Mouse (Mus musculus): Measurements from ENCODE around the gene Exoc7.

DNA sequence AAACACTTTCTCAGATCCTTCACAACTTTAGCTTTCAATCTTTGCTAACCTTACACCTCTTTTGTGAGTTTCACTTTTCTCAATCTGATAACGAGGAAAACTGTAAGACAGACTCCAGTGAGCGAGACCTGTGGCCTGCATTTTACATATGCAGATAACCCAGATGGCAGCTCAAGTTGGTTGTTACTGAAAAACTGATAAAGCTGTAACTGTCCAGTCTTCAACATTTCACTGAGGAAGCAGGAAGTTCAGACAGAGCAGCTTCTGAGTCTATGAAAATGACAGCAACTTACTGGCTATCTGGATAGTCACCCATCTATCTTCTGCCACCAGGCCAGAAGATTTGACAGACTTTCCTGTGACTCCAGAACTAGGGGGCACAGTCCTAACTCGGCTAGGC is 2.6 kb upstream of the Exoc7 start:
- TF ChIP-seq MAX (IDR thresholded peaks at IDR 0.05; ENCODE audit: low read length) (no peak), POLR2A (IDR thresholded peaks at IDR 0.05; ENCODE audit: control insufficient read depth in 1 of 2, insufficient read depth in 1 of 2, low read depth in 1 of 2, low read length in 2 of 2, poor library complexity in 1 of 2) (no peak), HCFC1 (IDR thresholded peaks at IDR 0.05; ENCODE audit: low read depth, low read length) (0 out of 2 replicates have a peak, but pooled peaks have one; percentile 14), TCF12 (IDR thresholded peaks at IDR 0.05; ENCODE audit: low read depth, low read length) (peak; percentile 30; the same call in 1 of the 2 replicates)
